Mouse (Mus musculus) forebrain, postnatal 0 days (tissue): ENCODE results near the gene Tmem178b. TPM values are rescaled to one million over a fixed set of nuclear protein-coding genes. Genes with fewer than 3 reads are reported as not detected.

Source experiments
- ATAC-seq: fragments of 200-750 bp; cut with Nextera tagmentation; 2 replicates; pipeline ENCODE4 v1.8.0; 2017; ENCODE audit warnings: mild to moderate bottlenecking, moderate library complexity
- DNase-seq: peaks from one replicate; pipeline ENCODE4 v3.0.0-alpha.2; 2015
- H3K27ac ChIP-seq: fragments of 300-500 bp; sonication (generic); 2 replicates; pipeline ENCODE4 v1.5.1; 2014; ENCODE audit warnings: low read depth, mild to moderate bottlenecking, antibody characterized with exemption, low read length, moderate library complexity, mixed read lengths
- H3K27me3 ChIP-seq: fragments of 300-500 bp; sonication (generic); 2 replicates; pipeline ENCODE4 v1.6.1; 2014; ENCODE audit warnings: mild to moderate bottlenecking, low read length, mixed read lengths; ENCODE audit not compliant: insufficient read depth
- H3K36me3 ChIP-seq: fragments of 300-500 bp; sonication (generic); 2 replicates; pipeline ENCODE4 v1.6.1; 2014; ENCODE audit warnings: mild to moderate bottlenecking, moderate library complexity; ENCODE audit not compliant: insufficient read depth
- H3K4me1 ChIP-seq: fragments of 300-500 bp; sonication (generic); 2 replicates; pipeline ENCODE4 v1.6.1; 2014; ENCODE audit warnings: antibody characterized with exemption; ENCODE audit not compliant: insufficient read depth
- H3K4me2 ChIP-seq: fragments of 300-500 bp; sonication (generic); 2 replicates; pipeline ENCODE4 v1.6.1; 2014; ENCODE audit warnings: low read depth, mild to moderate bottlenecking, moderate library complexity
- H3K4me3 ChIP-seq: fragments of 300-500 bp; sonication (generic); 2 replicates; pipeline ENCODE4 v1.5.1; 2014; ENCODE audit warnings: low read depth, low read length, mixed read lengths
- H3K9ac ChIP-seq: fragments of 300-500 bp; sonication (generic); 2 replicates; pipeline ENCODE4 v1.6.1; 2014; ENCODE audit warnings: mild to moderate bottlenecking
- H3K9me3 ChIP-seq: fragments of 300-500 bp; sonication (generic); 2 replicates; pipeline ENCODE4 v1.6.1; 2016; ENCODE audit warnings: low read length
- CTCF ChIP-seq: sonication (generic); IDR thresholded peaks from 2 replicates; pipeline ENCODE4 v1.5.1; 2016; ENCODE audit warnings: antibody characterized with exemption, control low read depth, low read depth
- WGBS: fragments of 180-500 bp; shearing (Covaris S2); extraction: QIAGEN DNeasy Blood & Tissue Kit; methylation state at CpG from one replicate; pipeline ENCODE4 v1.1.7; 2014; 5-methylcytosine and 5-hydroxymethylcytosine counted together
- polyA plus RNA-seq: library from polyadenylated mRNA; unstranded; fragments of >200 nt; fragmentation: Nextera tagmentation; extraction: Ambion mirVana; gene quantifications from 2 replicates; pipeline ENCODE4 v1.2.1, GENCODE M21; 2015
- total RNA-seq: library from RNA; depleted of rRNA; stranded (reverse); fragments of >200 nt; gene quantifications from 2 replicates; pipeline ENCODE4 v1.2.3, GENCODE M21; 2014

The Tmem178b gene
- total and polyA plus RNA-seq, 2 experiments from 2014 or later, result 25.1 to 133 TPM

DNA sequence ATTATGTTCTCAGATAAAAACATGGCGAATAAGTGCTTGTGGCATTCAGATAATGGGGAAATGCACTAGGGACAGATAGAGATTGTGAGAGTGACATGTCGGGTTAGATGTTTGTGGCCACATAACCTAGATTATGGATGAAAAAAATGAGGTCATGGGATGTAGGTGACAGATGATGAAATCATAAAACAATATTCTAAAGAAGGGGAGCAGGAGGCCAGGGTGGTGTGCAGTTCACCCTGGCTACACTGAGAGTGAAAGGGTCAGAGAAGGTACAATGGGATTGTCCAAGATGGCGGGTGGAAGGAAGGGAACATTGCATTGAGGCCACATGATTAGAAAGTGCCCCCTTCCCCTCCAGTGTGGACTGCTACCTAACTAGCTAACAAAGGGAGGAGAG lies 160.9 kb downstream of the Tmem178b start:
- no peaks in the 10 kb centered on the region for H3K27me3 ChIP-seq
- no peaks in the 10 kb centered on the region for H3K9me3 ChIP-seq
- H3K36me3 ChIP-seq, result no peaks in the 10 kb centered on the region
- no peak overlapping the region for H3K27ac ChIP-seq
- no peaks in the 10 kb centered on the region for H3K4me1 ChIP-seq
- over 99% methylated on average over 3 of the region's 3 CpGs for WGBS
- no peak overlapping the region for H3K4me2 ChIP-seq
- H3K4me3 ChIP-seq, result no peak overlapping the region
- no peak overlapping the region for H3K9ac ChIP-seq
- ATAC-seq (no peak), DNase-seq (no peak)
- TF ChIP-seq CTCF, result no peak

- Histone ChIP-seq H3K4me1 (peaks cover 15% of the 10 kb centered on the region), H3K4me2 (peak overlapping the region; percentile 30), H3K9ac (peak overlapping the region; percentile 35), H3K4me3 (no peak overlapping the region), H3K36me3 (no peaks in the 10 kb centered on the region), H3K27me3 (no peaks in the 10 kb centered on the region), H3K9me3 (no peaks in the 10 kb centered on the region), H3K27ac (peak overlapping the region; percentile 86)
- peak; percentile 72 for TF ChIP-seq CTCF
- 32% methylated on average over 11 of the region's 11 CpGs for WGBS
- ATAC-seq (peak; percentile 82), DNase-seq (peak; percentile 90)
Measured at GRCm38 (mm10) chr6:40048969-40049908, 176.2 kb downstream of the Tmem178b start.

DNA sequence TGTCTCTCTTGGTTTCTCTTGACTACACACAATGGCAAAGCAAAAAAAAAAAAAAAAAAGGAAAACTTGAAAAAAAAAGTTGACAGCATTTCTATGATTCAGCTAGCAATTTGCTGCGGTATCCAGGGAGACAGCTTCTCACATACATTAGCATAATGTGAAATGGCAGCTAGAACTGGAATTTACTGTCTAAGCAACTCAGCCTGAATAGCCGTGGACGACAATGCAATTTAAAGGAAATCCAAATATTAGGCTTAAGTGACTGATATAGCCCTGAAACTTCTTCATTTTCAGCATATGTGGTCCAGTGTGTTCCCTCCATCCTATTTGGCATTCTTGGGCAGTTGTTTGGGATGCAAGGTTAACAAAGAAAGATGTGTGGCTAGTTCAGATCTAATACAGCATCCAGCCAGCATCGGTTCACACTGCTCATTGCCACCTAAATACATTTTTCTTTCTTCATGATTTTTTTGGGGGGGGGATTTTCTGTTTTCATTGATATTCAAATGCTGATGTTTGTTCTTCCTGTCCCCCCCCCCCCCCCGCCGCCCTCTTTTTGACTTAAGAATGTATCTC lies 176.9 kb downstream of the Tmem178b start:
- H3K36me3 ChIP-seq, result no peaks in the 10 kb centered on the region
- DNase-seq (peak; percentile 77), ATAC-seq (peak; percentile 84)
- H3K9me3 ChIP-seq, result no peaks in the 10 kb centered on the region
- H3K4me1 ChIP-seq, result peaks cover 15% of the 10 kb centered on the region
- no peak overlapping the region for H3K4me3 ChIP-seq
- peak overlapping the region; percentile 86 for H3K27ac ChIP-seq
- H3K4me2 ChIP-seq, result peak overlapping the region; percentile 30; the same call in 1 of the 2 replicates
- TF ChIP-seq CTCF, result no peak
- peak overlapping the region; percentile 42; the same call in 1 of the 2 replicates for H3K9ac ChIP-seq
- H3K27me3 ChIP-seq, result no peaks in the 10 kb centered on the region
- 36% methylated on average over 6 of the region's 6 CpGs for WGBS

- Histone ChIP-seq H3K36me3 (no peaks in the 10 kb centered on the region), H3K4me3 (no peak overlapping the region), H3K27ac (no peak overlapping the region), H3K9ac (no peak overlapping the region), H3K4me2 (no peak overlapping the region), H3K27me3 (no peaks in the 10 kb centered on the region), H3K9me3 (no peaks in the 10 kb centered on the region), H3K4me1 (peaks cover 15% of the 10 kb centered on the region)
- WGBS, result 69% methylated on average over 2 of the region's 2 CpGs
- DNase-seq, result no peak
- no peak for ATAC-seq
- no peak for TF ChIP-seq CTCF
Measured at GRCm38 (mm10) chr6:40051698-40052097, 178.6 kb downstream of the Tmem178b start.

- 41% methylated on average over 1 of the region's 1 CpGs for WGBS
- peak; percentile 72 for ATAC-seq
- DNase-seq, result peak; percentile 72
Measured at GRCm38 (mm10) chr6:40052593-40052992, 179.5 kb downstream of the Tmem178b start.

DNA sequence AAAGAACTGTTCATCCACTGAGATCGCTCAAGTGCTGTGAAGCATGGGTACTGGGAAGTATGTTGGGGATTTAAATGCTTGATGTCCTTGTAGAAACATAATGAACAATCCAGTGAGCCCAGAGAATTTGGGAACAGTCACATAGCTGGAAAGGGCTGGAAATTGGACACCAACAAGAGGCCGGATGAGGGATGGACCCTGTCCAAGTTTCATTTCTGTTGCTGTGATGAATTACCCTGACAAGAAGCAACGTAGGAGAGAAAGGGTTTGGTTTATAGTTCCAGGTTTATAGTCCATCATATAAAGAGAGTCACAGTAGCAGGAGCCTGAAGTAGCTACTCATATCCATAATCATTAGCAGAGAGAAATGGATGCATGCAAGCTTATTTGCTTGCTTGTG lies 186.4 kb downstream of the Tmem178b start:
- no peaks in the 10 kb centered on the region for H3K9me3 ChIP-seq
- 48% methylated on average over 3 of the region's 3 CpGs for WGBS
- H3K27ac ChIP-seq, result no peak overlapping the region
- ATAC-seq (no peak), DNase-seq (no peak)
- H3K9ac ChIP-seq, result no peak overlapping the region
- no peaks in the 10 kb centered on the region for H3K36me3 ChIP-seq
- no peaks in the 10 kb centered on the region for H3K27me3 ChIP-seq
- no peak for TF ChIP-seq CTCF
- peaks cover 5% of the 10 kb centered on the region; the same call in 1 of the 2 replicates for H3K4me1 ChIP-seq
- no peak overlapping the region for H3K4me3 ChIP-seq
- H3K4me2 ChIP-seq, result no peak overlapping the region

More at GRCm38 (mm10) chr6:40052593-40052992, 179.5 kb downstream of the Tmem178b start:
- Histone ChIP-seq H3K4me2 (no peak overlapping the region), H3K4me1 (peaks cover 15% of the 10 kb centered on the region), H3K9ac (no peak overlapping the region), H3K4me3 (no peak overlapping the region), H3K27ac (peak overlapping the region; percentile 59; the same call in 1 of the 2 replicates), H3K36me3 (no peaks in the 10 kb centered on the region), H3K27me3 (no peaks in the 10 kb centered on the region), H3K9me3 (no peaks in the 10 kb centered on the region)
- no peak for TF ChIP-seq CTCF
